Mouse (Mus musculus) c-Kit-positive CD71-positive TER-119-negative erythroid progenitor cells, embryonic 14.5 days (primary cell): Measurements from ENCODE around the gene Slc22a8.

ENCODE experiments used
- DNase-seq: peaks from one replicate; pipeline ENCODE4 v3.0.0-alpha.2; 2013; ENCODE audit warnings: low read depth

Gene Slc22a8

DNA sequence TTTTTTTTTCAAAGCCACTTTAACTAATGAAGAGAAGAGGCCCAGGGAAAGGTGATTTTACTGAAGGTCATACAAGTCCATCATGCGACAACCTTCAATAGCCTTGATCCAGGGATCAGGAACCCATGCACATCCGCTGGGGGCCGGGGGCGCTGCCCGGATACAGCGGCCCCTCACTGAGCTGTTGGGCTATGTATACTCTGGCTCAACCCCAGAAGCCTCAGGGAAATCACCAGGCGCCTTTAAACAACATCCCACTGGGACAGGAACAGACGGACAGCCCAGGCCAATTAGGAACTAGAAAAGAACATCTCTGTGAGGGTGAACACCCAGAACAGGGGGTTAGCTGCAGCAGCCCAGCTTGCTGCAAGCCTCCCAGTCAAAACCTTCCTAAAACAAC is at the start of gene Slc22a8:
Gene Slc22a8 (plus strand): TSS at position 301 of the 400 bp plus-strand sequence.
- DNase-seq = no peak

DNA sequence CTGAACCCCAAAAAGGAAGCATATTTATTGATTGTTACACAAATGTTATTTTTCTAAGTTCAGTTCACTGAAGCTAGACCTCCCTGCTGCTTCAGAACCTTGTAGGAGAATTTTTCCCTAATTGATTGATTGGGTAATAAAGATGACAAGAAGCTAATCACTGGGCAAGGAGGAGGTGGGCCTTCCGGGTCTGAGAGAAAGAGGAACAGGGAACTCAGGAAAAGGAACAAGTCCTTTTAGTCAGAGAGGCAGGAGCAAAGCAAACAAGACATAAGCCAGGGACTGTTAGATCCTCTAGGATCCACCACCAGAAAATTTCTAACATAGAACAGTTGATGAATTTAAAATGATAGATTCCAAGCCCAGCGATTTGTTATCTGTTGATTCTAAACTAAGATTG is 32.2 kb upstream of the Slc22a8 start:
- DNase-seq = no peak

DNA sequence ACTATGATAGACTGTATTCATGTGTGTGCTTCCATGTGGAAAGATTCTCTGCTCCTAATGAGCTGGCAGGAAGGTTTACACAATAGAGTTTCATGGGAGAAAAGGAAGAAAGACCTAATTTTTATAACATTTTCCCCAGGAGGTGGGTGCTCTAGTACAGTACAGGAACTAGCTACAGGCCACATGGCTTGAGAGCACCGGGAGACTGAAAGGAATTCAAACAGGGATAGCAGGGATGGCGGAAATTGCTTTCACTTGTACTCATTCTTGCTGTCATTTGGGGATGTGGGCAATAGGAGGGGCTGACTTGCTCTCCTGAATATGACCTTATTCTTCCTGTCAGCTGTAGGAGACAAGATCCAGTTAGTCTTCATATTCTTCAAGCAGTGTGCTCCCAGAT is 27.0 kb upstream of the Slc22a8 start:
- no peak for DNase-seq

DNA sequence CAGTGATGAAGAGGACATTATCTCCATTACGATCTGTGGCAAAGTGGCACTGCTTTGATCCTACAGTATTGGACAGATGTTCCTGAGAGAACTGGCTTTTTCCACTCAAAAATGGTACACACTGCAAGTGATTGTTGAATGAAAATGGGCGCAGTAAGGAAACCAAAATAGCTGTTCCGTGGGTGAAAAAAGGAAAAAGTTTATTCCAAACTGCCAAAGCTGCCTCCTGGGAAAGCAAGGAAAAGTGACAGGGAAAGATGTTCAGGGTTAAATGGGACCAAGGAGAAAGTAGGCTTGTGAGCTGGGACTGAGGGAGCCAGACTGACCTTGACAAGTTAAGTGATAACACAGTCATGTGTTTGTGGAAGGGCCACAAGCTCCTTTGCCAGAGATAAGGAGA is 26.6 kb upstream of the Slc22a8 start:
- no peak for DNase-seq

DNA sequence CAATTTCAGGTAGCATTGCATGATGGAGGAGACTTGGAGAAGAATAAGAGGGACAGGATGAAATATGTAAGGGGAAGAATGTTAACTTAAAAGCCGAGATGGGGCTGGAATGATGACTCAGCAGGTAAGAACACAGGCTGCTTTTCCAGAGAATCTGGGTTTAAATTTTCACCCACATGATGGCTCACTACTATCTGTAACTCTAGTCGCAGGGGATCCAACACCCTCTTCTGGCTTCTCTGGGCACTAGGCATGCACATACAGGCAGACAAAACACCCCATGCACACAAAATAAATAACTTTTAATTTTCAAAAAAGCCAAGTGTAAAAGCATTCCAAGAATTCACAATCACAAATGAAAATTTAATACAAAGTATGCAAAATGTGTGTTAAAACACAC is 25.8 kb upstream of the Slc22a8 start:
- DNase-seq = no peak

DNA sequence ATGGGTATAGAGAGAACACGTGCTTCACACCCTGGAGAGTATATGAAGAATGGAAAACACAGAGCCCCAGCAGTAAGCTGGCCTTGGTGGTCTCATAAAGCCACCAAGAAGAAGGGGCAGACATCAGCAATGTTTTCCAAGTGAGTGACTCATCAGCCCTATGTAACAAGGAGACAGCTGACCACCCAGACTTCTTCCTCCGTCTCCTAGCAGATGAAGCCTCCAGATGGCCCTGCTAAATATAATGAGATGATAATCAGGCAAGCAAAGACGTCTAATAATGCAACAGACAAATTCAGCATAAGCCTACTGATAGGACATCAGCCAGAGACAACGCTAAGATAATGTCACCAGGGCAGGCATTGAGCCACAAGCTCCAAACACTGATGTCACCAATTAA is 25.1 kb upstream of the Slc22a8 start:
- DNase-seq = no peak

DNA sequence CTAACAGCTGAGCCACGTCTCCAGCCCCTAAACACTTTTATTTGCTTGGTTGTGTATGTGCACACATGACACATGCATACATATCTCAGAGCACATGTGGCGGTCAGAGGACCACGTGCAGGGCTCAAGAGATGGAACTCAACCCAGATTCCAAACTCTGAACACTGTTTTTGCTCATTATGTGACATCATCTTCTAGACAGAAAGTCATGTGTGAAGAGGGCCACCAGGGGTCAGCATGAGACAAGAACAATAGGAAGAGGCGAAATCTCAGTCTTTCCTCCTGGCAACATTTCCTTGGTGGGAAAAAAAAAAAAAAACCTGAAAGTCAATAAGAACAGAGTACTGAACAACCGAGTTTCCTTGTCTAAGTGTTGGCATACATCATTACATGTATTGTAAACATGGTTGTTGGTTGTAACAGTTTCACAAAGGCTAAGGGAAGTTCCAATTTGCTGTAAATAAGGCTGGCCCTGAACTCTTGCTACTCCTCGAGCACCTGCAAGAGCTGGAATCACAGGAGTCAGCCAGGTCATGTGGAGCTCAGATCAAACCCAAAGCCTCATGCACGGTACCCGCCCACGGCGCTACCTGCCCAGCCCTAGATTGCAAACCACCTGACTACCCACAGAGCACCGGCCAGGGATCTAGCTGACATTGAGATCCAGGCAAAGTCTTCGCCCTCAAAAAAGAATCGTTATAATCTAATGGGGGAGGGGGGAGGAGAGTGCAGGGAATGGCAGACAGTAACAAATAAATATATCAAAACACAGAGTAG is 23.8 kb upstream of the Slc22a8 start:
- DNase-seq = peak; percentile 22

DNA sequence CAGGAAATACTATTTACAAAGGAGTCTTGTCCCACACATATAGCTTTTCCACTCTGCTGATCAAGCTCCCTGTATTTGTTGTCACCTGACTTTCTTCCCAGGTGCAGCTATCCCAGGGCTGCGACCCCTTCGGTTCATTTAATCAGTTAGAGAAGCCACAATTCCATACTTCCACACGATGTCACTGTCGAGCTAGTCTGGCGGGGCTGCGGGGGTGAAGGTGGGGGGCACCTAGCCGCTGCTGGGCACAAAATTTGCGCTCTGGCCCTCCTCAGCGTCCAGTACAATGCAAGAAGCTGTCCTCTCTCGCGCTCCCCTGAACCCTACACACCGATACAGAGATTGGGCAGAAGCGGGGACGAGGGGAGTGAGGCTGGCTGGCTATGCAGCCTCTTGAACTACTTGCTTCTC is 21.6 kb upstream of the Slc22a8 start:
- DNase-seq = no peak

DNA sequence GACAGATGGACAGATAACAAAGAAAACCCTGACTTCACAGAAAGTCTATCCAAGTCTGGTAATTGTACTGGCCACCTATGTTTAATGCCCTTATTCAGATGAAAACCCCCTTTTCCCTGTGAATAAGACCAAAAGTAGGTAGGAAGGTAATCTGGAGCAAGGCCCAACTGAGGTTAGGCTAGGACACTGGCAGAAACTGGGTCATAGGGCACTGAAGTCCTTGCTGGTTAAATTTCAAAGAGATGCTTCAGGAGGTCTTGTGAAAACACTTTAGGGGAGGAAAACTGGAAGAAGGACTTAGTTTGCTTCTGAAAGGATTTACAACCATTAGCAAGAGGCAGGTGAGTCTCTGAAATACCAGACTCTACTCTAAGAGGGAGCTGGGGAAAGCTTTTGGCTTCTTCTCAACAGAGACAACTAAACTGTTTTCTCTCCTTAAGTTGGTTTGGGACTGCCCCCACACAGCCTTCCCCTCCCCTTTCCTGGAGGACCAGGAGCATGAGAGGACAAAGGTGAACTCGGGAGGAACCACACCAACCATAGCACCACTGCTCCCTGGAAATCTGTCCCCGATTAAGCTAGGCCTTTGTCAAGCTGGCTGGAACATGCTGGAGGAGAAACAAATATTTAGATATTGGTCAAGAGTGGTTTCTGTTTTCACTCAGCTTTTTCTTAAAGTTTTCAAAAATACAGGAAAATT is 20.6 kb upstream of the Slc22a8 start:
- DNase-seq = no peak

DNA sequence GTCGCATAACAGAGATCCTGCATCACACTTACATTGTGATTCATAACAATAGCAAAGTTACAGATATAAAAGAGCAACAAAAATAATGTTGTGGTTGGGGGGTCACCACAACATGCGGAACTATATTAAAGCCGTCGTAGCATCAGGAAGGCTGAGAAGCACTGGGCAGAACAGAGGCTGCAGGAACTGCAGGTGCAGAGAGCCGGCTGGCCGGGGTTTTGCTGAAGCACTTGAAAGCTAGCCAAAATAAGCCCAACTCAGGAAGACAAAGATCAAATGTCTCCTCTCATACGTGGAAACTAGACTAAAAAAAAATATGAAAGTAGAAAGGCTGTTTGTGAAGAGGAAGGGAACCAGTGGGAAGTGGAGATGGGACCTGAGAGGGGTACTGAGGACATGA is 19.3 kb upstream of the Slc22a8 start:
- DNase-seq = no peak

DNA sequence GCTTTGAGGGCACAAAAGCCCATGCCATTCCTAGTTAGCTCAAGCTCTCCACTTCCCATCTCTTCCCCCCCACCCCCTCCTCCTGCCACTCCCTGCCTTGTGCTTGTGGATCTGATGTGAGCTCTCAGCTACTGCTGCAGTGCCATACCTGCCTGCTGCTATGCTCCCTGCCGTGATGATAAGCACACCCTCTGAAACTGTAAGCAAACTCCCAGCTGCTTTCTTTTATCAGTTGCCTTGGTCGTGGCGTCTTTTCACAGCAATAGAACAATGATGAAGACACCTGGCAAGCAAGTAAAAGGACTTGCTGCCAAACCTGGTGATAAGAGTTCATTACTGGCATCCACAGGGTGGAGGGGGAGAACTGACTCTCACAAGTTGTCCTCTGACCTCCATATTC is 18.6 kb upstream of the Slc22a8 start:
- DNase-seq = no peak

DNA sequence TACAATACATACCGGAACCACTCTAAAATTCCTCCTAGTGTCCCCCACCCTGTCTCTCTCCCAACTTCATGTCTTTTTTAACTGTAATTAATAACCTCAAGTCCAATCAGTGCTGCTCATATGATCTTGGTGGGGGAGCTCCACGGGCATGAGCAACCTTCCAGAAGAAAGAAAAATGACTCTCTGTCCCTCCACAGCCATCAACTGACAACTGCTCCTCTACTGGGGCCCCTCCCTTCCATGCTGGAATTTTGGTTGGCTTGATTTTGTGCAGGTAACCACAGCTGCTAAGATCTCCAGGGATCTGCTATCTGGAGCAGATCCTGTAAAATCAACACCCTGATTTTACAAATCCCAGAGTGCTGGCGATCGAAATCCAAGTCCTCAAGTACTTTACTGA is 13.6 kb upstream of the Slc22a8 start:
- no peak for DNase-seq

DNA sequence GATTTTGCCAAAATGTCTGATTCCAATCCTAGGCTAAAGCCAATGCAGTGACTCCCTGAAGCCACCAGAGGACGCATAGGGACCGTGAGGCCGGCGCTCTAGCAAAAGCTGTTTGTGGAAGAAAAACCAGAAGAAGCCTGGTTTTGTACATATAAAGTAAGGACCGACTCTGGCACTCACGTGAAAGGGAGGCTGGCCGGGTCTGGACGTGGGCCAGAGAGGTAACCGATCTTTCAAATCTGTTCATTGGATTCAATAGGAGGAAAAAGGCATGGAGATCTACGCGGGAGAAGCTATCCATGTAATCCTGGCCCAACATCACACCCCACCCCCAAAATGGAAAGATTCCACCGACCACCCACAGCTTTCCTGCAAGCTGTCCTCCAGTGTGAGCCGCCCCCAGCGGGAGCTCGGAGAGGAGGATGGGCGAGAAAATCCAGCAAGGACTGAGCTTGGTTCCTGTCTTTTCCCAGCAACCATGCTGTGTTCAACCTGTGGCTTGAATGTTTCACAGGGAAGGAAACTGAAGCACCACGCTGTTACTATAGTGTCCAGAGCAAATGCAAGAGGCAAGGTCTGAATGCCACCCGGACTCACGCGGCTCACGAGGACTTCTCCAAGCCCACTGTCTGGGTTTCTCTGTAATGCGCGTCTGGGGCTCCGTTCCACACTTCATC is 12.6 kb upstream of the Slc22a8 start:
- DNase-seq = peak; percentile 44

DNA sequence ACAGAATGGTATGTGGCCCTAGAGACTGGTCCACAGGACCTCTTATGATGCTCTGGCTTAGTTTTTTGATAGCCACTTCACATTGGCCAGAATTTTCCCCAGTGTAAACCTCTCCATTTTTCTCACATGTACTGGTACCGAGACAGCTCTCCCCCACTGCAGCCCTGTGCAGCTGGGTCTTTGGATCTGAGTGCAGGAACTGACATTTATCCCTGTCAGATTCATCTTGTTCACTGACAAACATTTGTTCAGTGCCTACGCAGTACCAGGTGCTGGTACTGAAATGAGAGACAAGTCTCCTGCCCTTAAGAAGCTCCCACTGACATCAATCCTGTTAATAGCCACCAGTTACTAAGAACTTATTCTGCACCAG is 12.1 kb upstream of the Slc22a8 start:
- no peak for DNase-seq

DNA sequence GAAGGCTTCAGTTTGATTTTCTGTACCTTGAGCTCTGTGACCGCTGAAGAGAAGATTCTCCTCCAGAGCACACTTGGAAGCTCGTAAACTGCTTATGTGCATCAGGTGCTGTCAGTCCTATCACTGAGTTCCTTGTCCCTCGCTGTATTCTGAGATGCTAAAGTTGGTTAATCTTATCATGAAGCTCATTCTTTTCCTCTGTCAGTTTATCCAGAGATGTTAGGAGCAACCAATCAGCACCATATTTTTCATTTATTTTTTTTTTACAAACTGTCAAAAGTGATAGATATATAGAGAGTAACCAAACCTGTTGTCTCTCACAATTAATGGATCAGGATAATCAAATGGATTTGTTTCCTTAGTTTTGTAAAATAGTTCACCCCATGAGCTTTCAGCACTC is 5.8 kb upstream of the Slc22a8 start:
- no peak for DNase-seq

DNA sequence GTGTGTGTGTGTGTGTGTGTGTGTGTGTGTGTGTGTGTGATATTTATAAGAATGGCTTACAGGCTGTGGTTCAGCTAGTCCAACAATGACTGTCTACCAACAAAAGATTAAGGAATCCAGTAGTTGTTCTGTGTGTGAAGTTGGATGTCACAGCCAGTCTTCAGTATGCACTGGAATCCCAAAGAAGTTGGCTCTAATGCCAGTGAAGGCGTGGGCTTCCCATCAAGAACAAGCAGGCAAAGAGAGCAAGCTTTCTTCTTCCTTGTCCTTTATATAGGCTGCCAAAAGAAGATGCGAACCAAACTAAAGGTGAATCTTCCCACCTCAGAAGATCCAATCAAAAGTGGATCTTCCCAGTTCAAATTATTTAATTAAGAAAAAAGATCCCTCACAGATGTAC is 5.2 kb upstream of the Slc22a8 start:
- DNase-seq = no peak

DNA sequence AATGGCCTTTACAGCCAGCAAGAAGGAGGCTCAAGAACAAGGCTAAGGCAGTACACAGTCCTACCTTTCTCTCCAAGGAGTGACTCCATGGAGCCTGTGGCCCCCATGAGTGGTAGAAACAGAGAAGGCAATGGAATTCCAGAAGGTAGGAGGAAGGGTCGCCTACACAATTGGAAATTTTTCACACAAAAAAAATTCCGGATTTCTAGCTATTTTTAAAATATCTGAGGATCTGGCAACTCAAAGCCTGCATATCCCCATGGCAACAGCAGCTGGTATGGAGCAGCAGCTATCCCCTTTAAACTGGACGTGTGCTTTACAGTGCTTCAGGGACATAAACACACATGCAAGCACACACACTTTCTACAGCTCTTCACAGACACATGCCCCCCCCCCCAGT is 4.7 kb upstream of the Slc22a8 start:
- no peak for DNase-seq

DNA sequence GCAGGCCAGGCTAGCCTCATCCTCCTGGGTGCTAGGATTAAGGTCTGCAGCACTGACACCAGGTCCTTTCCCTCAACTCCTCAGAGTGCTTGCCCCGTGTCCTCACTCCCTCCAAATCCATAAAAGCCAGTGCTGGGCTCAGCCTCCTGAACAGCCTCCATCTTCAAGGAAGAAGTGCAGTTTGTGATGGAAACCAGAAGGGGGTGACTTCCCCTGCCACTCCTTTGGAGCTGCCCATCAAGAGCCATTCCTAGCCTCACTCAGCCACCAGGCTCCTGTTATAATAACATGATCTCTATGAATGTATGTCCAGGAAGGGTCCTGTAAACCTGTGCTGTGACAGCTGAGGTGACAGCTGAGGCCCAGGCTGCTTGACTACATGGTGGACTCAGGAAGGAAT is 3.7 kb upstream of the Slc22a8 start:
- no peak for DNase-seq

DNA sequence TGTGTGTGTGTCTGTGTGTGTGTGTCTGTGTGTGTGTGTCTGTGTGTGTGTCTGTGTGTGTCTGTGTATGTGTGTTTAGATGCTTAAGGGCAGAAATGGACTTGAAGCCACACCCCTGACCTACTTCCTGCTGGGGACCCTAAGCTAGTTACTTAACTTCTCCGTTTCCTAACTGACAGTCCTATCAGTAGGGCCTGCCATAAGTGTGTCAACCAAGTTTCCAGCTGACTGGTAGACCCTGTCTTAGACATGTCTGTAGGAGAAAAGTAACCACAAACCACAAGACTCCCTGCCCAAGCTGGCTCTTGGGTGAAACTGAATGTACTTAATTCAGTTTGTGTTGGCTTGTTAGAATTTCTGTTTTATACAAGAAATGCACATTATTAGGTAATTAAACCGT is 1.1 kb downstream of the Slc22a8 start:
- no peak for DNase-seq

DNA sequence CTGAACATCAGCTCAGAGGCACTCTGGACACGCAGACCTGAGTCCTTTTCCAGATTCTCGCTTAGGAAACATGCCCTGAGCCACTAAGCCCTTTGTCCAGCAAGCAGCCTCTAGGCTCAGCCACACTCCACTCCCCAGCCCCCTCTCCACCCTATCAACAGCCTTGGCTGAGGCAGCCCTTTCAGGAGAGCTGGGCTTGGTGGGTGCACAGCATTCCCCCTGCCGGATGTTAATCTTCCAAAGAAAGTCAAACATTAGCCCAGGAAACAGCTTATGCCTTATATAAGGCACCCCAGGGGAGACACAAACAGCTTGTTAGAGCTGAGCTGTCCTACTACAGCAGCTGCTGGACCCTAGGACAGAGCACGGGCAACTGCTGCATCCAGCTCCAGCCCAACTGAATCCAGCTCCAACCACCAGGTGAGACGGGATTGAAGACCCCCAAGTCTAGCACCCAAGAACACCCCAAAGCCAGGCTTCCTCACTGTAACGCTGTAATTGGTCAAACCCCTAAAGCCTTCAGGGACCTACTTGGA is 1.9 kb downstream of the Slc22a8 start:
- no peak for DNase-seq

DNA sequence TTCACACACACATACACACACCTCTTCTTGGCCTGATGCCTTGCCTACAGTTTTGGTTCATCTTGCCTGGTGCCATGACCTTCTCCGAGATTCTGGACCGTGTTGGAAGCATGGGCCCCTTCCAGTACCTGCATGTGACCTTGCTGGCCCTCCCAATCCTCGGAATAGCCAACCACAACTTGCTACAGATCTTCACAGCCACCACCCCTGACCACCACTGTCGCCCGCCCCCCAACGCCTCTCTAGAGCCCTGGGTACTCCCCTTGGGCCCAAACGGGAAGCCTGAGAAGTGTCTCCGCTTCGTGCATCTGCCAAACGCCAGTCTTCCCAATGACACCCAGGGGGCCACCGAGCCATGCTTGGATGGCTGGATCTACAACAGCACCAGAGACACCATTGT is 2.8 kb downstream of the Slc22a8 start:
- DNase-seq = no peak

DNA sequence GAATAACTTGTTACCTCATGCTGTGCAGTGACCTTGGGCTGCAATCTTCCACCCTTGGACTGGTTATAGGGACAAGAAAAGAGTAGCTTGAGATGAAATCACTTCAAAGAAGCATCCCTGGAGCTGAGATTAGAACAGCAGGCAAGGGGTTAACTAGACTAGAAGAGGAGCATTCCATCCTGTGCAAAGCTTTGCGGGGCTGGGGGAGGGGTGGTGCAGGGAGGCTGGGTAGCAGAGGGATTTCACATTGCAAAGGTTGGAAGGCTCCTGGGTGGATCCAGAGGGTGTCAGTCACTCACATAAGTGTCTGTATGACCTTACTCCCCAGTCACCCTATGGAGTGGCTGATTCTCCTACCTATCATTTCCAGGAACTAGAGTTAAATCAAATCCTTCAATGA is 3.5 kb downstream of the Slc22a8 start:
- no peak for DNase-seq

DNA sequence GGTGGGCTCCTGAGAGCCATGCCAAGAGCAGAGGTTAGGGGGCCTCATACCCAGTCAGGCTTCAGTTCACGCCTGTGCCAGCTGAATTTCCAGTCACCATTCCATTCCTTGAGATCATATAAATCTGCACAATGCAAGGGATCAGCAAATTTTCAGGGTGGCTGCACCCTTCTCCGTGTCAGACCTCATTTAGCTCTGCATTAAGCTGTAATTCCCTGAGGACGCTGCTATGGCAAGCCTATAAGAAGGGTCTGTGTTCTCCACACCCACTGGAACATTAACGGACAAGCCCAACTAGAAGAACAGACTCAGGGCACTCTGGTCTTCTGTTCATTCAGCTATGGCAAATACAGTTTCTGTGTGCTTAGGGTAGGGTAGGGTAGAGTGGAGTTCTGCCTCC is 6.2 kb downstream of the Slc22a8 start:
- DNase-seq = no peak
